Mouse (Mus musculus) kidney, postnatal 36 days (tissue): ENCODE measurements at regions not wholly inside any gene's neighbourhood (a gene's known extent, or its start where the extent isn't known, plus 50 kb on each side); places are given as distances from the start of the nearest gene placed in this dataset.

Experiments
- DNase-seq, 2 experiments: peaks; one replicate each; pipeline ENCODE4 v3.0.0; 2021 to 2022; ENCODE audit warnings: mixed read lengths in 2 of 2

DNA sequence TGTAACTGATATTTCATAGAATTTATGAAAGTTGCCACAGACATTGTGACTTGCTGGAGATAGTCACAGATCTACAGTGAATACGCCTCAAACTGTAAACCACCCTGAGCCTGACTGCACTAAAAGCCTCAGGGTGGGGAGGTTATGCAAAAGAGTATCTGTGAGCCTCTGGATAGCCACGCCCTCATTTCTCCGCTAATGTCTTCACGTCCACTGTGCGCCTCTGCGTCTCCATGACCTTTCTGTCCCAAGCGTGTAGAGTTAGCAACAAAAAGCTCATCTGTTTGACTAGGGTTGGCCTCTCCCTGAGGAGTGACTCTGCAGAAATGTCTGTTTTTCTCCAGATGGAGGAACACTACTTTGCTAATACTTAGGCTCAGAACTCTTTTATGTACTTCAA lies 170.8 kb upstream of the Gm49356 start:
- DNase-seq = no peak

DNA sequence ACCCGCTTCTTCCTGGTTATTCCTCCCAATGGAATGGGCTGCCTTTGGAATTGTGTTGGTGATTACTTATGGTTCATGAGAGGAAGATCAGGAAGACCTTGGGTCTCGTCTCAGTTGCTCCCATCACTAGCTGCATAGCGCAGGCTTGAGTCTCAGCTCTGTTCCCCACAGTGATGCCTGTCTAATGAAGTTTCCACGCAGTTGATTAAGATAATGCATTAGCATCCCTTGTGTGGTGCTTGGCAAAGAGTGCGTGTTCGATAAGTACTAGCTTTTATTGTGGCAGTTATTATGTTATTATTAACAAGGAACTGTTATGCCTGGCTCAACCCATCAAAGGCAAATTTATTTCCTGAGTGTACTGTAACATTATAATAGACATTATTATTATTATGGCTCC lies 169.7 kb upstream of the Gm49356 start:
- DNase-seq = no peak

DNA sequence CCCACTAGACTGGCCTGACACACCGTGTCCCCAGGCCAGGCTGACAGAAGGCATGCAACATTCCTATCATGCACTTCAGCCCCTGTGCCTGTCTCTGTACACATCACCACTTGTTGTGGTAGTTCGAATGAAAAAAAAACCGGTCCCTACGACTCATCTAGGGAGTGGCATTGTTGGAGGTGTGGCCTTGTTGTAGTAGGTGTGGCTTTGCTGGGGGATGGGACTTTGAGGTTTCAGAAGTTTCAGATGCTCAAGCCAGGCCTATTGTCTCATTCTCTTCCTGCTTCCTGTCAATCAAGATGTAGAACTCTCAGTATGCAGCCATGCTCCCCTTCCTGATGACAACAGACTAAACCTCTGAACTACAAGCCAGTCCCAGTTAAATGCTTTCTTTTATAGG lies 162.1 kb upstream of the Gm49356 start:
- no peak for DNase-seq

DNA sequence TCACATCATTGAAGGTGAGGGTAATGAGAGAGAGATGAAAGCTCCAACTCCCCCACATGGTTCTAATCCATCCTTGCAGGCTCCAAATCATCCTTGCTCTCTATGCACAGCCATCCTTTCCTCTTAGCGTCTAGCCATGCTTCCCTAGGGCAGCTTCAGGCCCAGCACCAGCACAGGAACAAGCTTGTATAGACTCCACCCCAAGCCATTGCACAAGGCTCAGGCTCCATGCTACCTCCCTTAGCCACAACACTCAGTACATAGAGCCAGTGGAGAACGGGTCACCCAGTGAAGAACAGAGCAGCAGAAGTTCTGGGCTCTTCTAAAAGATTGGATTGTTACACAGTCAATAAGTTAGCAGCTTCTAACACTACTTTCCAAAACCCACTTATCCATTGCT lies 160.8 kb upstream of the Gm49356 start:
- no peak for DNase-seq

DNA sequence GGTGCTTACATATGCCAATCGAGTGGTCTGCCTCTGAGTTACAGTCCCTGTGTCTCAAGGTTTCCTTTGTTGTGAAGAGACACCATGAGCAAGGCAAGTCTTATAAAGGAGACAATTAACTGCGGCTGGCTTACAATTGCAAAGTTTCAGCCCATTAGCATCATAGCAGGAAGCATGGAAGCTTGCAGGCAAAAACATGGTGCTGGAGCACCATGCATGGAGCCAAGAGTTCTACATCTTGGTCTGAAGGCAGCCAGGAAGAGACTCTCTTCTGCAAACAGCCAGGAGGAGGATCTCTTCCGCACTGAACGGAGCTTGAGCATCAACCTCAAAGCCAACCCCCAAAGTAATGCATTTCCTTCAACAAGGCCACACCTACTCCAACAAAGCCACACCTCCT lies 158.2 kb upstream of the Gm49356 start:
- no peak for DNase-seq

DNA sequence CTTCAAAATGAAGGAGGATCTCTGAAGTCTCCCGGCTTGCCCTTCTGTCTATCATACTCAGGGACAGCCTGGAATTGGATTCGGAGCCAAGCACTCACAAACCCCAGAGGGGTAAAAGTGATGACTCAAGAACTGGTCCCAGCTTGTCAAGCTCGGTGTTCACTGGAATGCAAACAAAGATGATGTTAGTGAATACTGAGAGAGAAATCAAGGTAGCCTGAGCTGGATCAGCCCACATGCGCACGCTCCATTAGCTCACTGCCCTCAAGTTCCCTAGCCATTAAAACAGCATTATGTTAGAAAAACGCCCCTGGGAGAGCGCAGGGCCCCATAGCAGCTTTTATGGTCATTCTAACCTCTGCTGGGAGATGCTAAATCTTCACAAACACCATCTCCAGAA lies 157.8 kb upstream of the Gm49356 start:
- no peak for DNase-seq

DNA sequence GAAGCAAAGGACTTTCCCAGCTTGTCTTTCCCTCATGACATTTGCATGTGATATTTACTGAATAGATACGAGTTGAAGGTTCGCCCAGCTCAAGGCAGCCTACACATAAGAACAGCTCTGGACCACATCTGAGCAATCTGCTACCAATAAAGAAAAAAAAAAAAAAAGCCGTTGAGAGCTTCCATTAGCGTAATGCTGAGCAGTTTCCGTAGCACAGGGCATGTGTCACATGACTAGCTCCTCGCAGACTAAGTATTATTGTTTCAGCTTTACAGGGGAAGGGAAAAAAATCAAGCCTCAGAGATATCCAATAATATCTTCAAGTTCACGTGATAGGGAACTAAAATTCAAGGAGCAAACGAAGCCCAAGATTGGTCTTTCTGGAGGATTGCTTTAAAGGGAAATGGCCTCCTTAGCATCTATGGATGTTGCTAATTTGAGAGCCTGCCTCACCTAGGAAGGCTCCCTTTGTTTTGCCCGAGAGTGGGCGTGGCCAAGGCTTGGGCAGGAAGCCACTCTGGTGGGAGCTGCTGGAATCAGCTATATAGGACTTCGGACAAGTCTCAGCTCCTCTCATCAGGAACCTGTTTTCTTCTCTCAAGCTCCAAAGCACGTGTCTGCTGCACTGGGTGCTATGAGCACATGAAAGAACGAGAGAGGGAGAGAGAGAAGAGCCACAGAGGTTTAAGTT lies 157.0 kb upstream of the Gm49356 start:
- peak in 1 of 2 experiments; percentile 10 for DNase-seq
